Mouse (Mus musculus): ENCODE data around the gene Flnb.

DNA sequence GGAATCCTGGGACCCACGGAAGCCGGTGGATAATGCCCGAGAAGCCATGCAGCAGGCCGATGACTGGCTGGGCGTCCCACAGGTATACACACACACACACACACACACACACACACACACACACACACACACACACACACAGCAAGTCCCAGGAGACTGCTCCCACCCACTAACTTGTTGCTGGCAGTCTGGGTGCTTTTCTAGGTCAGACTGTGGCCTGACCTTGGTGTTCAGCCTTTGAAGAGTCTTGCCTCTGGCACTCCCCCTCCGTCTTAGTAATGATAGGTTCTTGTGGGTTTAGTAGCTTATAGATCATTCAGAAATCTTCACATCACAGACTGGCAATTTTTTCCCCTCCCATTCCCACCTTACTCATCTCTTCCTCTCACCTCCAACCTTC is 52.0 kb downstream of the Flnb start:
- TF ChIP-seq CTCF (IDR thresholded peaks at IDR 0.05; ENCODE audit: control insufficient read depth, insufficient read depth, insufficient replicate concordance, low read depth, low read length), result no peak
- no peak for TF ChIP-seq POLR2A (IDR thresholded peaks at IDR 0.05; ENCODE audit: control insufficient read depth, low read depth, low read length)
